Mouse (Mus musculus): Measurements from ENCODE around the gene Ip6k2.

The Ip6k2 gene

GRCm38 (mm10) chr9:108824144-108824685, 40.6 kb downstream of the Ip6k2 start:
- peak; percentile 64 for DNase-seq

GRCm38 (mm10) chr9:108824755-108825413, 41.3 kb downstream of the Ip6k2 start:
- DNase-seq, result peak; percentile 98

- DNase-seq, result peak; percentile 92
Observed at GRCm38 (mm10) chr9:108825820-108826699, 42.5 kb downstream of the Ip6k2 start, which contains the start of gene Celsr3. Gene Celsr3 (plus strand): TSS chr9:108826320.

GRCm38 (mm10) chr9:108826700-108827340, 43.2 kb downstream of the Ip6k2 start:
- DNase-seq, result peak; percentile 85

- no peak for DNase-seq
Observed at GRCm38 (mm10) chr9:108827454-108827853, 43.9 kb downstream of the Ip6k2 start.

GRCm38 (mm10) chr9:108827906-108828305, 44.3 kb downstream of the Ip6k2 start:
- peak; percentile 73 for DNase-seq

- DNase-seq, result no peak
Observed at GRCm38 (mm10) chr9:108831637-108832036, 48.0 kb downstream of the Ip6k2 start.

GRCm38 (mm10) chr9:108832390-108833108, 49.0 kb downstream of the Ip6k2 start:
- DNase-seq, result peak; percentile 87

GRCm38 (mm10) chr9:108842989-108843388, 59.4 kb downstream of the Ip6k2 start:
- peak; percentile 89 for DNase-seq

- DNase-seq, result no peak
Observed at GRCm38 (mm10) chr9:108845390-108845789, 61.8 kb downstream of the Ip6k2 start.

- DNase-seq, result no peak
Observed at GRCm38 (mm10) chr9:108847374-108847773, 63.8 kb downstream of the Ip6k2 start.

- DNase-seq, result no peak
Observed at GRCm38 (mm10) chr9:108848419-108848818, 64.8 kb downstream of the Ip6k2 start.

- DNase-seq, result no peak
Observed at GRCm38 (mm10) chr9:108852976-108853375, 69.4 kb downstream of the Ip6k2 start, which contains the start of gene Slc26a6. Gene Slc26a6 (plus strand): TSS chr9:108853283.

GRCm38 (mm10) chr9:108853635-108854240, 70.1 kb downstream of the Ip6k2 start:
- peak; percentile 95 for DNase-seq

GRCm38 (mm10) chr9:108854241-108854696, 70.7 kb downstream of the Ip6k2 start:
- peak; percentile 87 for DNase-seq

- no peak for DNase-seq
Observed at GRCm38 (mm10) chr9:108855335-108855734, 71.7 kb downstream of the Ip6k2 start.

Data from cerebellum, adult 11-12 months (tissue).